Mouse (Mus musculus) embryonic facial prominence, embryonic 14.5 days (tissue): Measurements from ENCODE around the gene Zkscan3. TPM values are rescaled to one million over a fixed set of nuclear protein-coding genes. Genes with fewer than 3 reads are reported as not detected.

Experiments
- ATAC-seq: fragments of 200-750 bp; cut with Nextera tagmentation; 2 replicates; pipeline ENCODE4 v1.8.0; 2017; ENCODE audit warnings: low read depth, moderate number of reproducible peaks, moderate TSS enrichment
- DNase-seq: peaks from one replicate; pipeline ENCODE4 v3.0.0-alpha.2; 2015; ENCODE audit warnings: low spot score
- H3K27ac ChIP-seq: fragments of 300-500 bp; sonication (generic); replicated peaks from 2 replicates; pipeline ENCODE4 v1.5.1; 2014; ENCODE audit warnings: low read depth, mild to moderate bottlenecking, low read length, moderate library complexity
- H3K27me3 ChIP-seq: fragments of 300-500 bp; sonication (generic); replicated peaks from 2 replicates; pipeline ENCODE4 v1.6.1; 2014; ENCODE audit warnings: low read length; ENCODE audit not compliant: control insufficient read depth, insufficient read depth
- H3K36me3 ChIP-seq: fragments of 300-500 bp; sonication (generic); 2 replicates; pipeline ENCODE4 v1.6.1; 2014; ENCODE audit warnings: low read length, mixed read lengths; ENCODE audit not compliant: control insufficient read depth, insufficient read depth
- H3K4me1 ChIP-seq: fragments of 300-500 bp; sonication (generic); 2 replicates; pipeline ENCODE4 v1.6.1; 2014; ENCODE audit warnings: antibody characterized with exemption, low read length; ENCODE audit not compliant: control insufficient read depth, insufficient read depth
- H3K4me2 ChIP-seq: fragments of 300-500 bp; sonication (generic); 2 replicates; pipeline ENCODE4 v1.6.1; 2014; ENCODE audit warnings: low read depth, mild to moderate bottlenecking, low read length, moderate library complexity, mixed read lengths
- H3K4me3 ChIP-seq: fragments of 300-500 bp; sonication (generic); 2 replicates; pipeline ENCODE4 v1.5.1; 2014; ENCODE audit warnings: low read depth, mild to moderate bottlenecking, low read length
- H3K9ac ChIP-seq: fragments of 300-500 bp; sonication (generic); 2 replicates; pipeline ENCODE4 v1.6.1; 2014; ENCODE audit warnings: low read depth, mild to moderate bottlenecking, low read length, moderate library complexity, mixed read lengths
- H3K9me3 ChIP-seq: fragments of 300-500 bp; sonication (generic); 2 replicates; pipeline ENCODE4 v1.6.1; 2016; ENCODE audit warnings: low read length; ENCODE audit not compliant: control insufficient read depth
- WGBS: fragments of 180-500 bp; shearing (Covaris S2); extraction: QIAGEN DNeasy Blood & Tissue Kit; methylation state at CpG from one replicate; pipeline ENCODE4 v1.1.7; 2014; 5-methylcytosine and 5-hydroxymethylcytosine counted together
- polyA plus RNA-seq: library from polyadenylated mRNA; unstranded; fragments of >200 nt; fragmentation: Nextera tagmentation; extraction: Ambion mirVana; gene quantifications from 2 replicates; pipeline ENCODE4 v1.2.1, GENCODE M21; 2014

The Zkscan3 gene
- polyA plus RNA-seq, 1 experiment from 2014 or later = 62.9 TPM

DNA sequence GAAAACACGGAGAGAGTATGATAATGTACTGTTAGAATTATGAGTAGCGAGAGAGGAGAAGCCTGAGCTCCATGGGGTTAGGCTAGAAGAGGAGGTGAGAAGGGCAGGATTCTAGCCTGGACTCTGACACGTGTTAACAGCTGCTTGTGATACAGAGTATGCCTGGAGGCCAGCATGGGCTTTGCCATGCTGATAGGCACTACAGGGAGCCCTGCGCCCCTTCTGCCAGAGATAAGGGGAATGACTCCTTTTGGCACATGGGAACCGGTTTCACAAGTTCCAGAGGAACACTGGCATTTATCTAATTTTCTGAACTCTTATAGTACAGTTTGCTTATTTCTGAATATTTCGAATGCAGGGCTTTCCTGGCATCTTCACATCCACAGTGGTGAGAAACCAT, 16.3 kb upstream of the Zkscan3 start:
- ATAC-seq = no peak
- DNase-seq = no peak

DNA sequence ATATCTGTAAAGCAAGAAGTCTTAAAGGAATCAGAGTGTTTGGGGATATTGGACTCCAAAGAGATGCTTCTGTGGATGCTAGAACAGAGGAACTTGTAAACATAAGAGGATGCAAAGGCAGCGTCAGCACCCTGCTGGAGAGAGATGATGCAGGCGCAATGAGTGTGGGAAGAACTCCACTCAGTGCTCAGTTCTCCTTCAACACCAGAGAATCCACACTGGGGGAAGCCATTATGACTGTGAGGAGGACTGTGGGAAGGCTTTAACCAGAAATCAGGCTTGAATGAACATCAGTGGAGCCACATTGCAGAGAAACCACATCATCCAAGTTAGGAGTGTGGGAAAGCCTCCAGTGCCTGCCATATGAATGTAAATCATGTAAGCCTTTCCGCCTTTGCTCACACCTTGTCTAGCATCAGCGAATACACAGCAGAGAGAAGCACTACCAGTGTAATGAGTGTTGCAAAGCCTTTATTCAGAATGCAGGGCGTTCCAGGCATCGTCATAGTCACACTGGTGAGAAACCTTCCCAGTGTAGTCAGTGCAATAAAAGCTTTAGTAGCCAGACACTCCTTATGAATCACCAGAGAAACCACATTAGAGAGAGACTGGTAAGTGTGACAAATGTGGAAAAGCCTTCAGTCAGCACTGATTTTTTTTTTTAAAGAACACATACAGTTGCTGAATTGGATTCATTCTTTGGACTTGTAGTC, 14.9 kb upstream of the Zkscan3 start:
- Histone ChIP-seq H3K9me3 (no peaks in the 10 kb centered on the region), H3K4me3 (no peak overlapping the region), H3K4me1 (no peaks in the 10 kb centered on the region), H3K27me3 (no peaks in the 10 kb centered on the region), H3K4me2 (no peak overlapping the region), H3K9ac (no peak overlapping the region), H3K36me3 (no peaks in the 10 kb centered on the region), H3K27ac (no peak overlapping the region)
- ATAC-seq (no peak), DNase-seq (no peak)
- 75% methylated on average over 6 of the region's 6 CpGs for WGBS

More for the DNA sequence above, 16.3 kb upstream of the Zkscan3 start:
- Histone ChIP-seq H3K4me2 (no peak overlapping the region), H3K27ac (no peak overlapping the region), H3K4me3 (no peak overlapping the region), H3K36me3 (no peaks in the 10 kb centered on the region), H3K4me1 (no peaks in the 10 kb centered on the region), H3K27me3 (no peaks in the 10 kb centered on the region), H3K9me3 (no peaks in the 10 kb centered on the region), H3K9ac (no peak overlapping the region)
- 61% methylated on average over 6 of the region's 6 CpGs for WGBS

GRCm38 (mm10) chr13:21415750-21416149, 13.2 kb upstream of the Zkscan3 start:
- H3K27ac ChIP-seq = no peak overlapping the region
- no peak overlapping the region for H3K4me3 ChIP-seq
- H3K27me3 ChIP-seq = no peaks in the 10 kb centered on the region
- no peak for ATAC-seq
- H3K9me3 ChIP-seq = no peaks in the 10 kb centered on the region
- no peaks in the 10 kb centered on the region for H3K36me3 ChIP-seq
- no peak overlapping the region for H3K9ac ChIP-seq
- 76% methylated on average over 2 of the region's 2 CpGs for WGBS
- DNase-seq = no peak
- H3K4me2 ChIP-seq = no peak overlapping the region
- no peaks in the 10 kb centered on the region for H3K4me1 ChIP-seq

GRCm38 (mm10) chr13:21415266-21415665, 12.7 kb upstream of the Zkscan3 start:
- H3K4me2 ChIP-seq = no peak overlapping the region
- 67% methylated on average over 4 of the region's 4 CpGs for WGBS
- no peak overlapping the region for H3K9ac ChIP-seq
- H3K27me3 ChIP-seq = no peaks in the 10 kb centered on the region
- no peaks in the 10 kb centered on the region for H3K9me3 ChIP-seq
- ATAC-seq (no peak), DNase-seq (no peak)
- no peak overlapping the region for H3K4me3 ChIP-seq
- H3K27ac ChIP-seq = no peak overlapping the region
- no peaks in the 10 kb centered on the region for H3K36me3 ChIP-seq
- no peaks in the 10 kb centered on the region for H3K4me1 ChIP-seq

GRCm38 (mm10) chr13:21414231-21415212, 12.0 kb upstream of the Zkscan3 start:
- H3K27ac ChIP-seq = no peak overlapping the region
- 68% methylated on average over 15 of the region's 15 CpGs for WGBS
- H3K36me3 ChIP-seq = no peaks in the 10 kb centered on the region
- DNase-seq (no peak), ATAC-seq (no peak)
- H3K4me3 ChIP-seq = no peak overlapping the region
- no peaks in the 10 kb centered on the region for H3K9me3 ChIP-seq
- no peak overlapping the region for H3K9ac ChIP-seq
- no peaks in the 10 kb centered on the region for H3K27me3 ChIP-seq
- H3K4me1 ChIP-seq = no peaks in the 10 kb centered on the region
- H3K4me2 ChIP-seq = no peak overlapping the region

GRCm38 (mm10) chr13:21408805-21409459, 6.4 kb upstream of the Zkscan3 start:
- Histone ChIP-seq H3K27ac (peak overlapping the region; percentile 87), H3K9ac (peak overlapping the region; percentile 81), H3K4me3 (peak overlapping the region; percentile 50), H3K9me3 (no peaks in the 10 kb centered on the region), H3K4me2 (peak overlapping the region; percentile 76), H3K36me3 (no peaks in the 10 kb centered on the region), H3K4me1 (peaks cover 6% of the 10 kb centered on the region), H3K27me3 (no peaks in the 10 kb centered on the region)
- WGBS = 51% methylated on average over 11 of the region's 11 CpGs
- DNase-seq (no peak), ATAC-seq (no peak)

- H3K9me3 ChIP-seq = no peaks in the 10 kb centered on the region
- H3K9ac ChIP-seq = peak overlapping the region; percentile 81
- H3K4me1 ChIP-seq = peaks cover 6% of the 10 kb centered on the region
- 4% methylated on average over 27 of the region's 27 CpGs for WGBS
- ATAC-seq (peak; percentile 97), DNase-seq (peak; percentile 96)
- H3K36me3 ChIP-seq = no peaks in the 10 kb centered on the region
- no peaks in the 10 kb centered on the region for H3K27me3 ChIP-seq
- peak overlapping the region; percentile 87 for H3K27ac ChIP-seq
- peak overlapping the region; percentile 76 for H3K4me2 ChIP-seq
- peak overlapping the region; percentile 50 for H3K4me3 ChIP-seq
Observed at GRCm38 (mm10) chr13:21407969-21408804, 5.6 kb upstream of the Zkscan3 start.

GRCm38 (mm10) chr13:21407341-21407740, 4.8 kb upstream of the Zkscan3 start:
- H3K36me3 ChIP-seq = no peaks in the 10 kb centered on the region
- DNase-seq (no peak), ATAC-seq (no peak)
- peak overlapping the region; percentile 76 for H3K4me2 ChIP-seq
- WGBS = 76% methylated on average over 11 of the region's 11 CpGs
- no peaks in the 10 kb centered on the region for H3K9me3 ChIP-seq
- H3K9ac ChIP-seq = peak overlapping the region; percentile 81; the same call in 1 of the 2 replicates
- no peaks in the 10 kb centered on the region for H3K27me3 ChIP-seq
- peak overlapping the region; percentile 50; the same call in 1 of the 2 replicates for H3K4me3 ChIP-seq
- no peak overlapping the region for H3K27ac ChIP-seq
- H3K4me1 ChIP-seq = peaks cover 6% of the 10 kb centered on the region
